Mouse (Mus musculus) cerebellum, postnatal 14 days (tissue): ENCODE data around the gene Asb2.
A peak's percentile ranks its signal among the peaks of the same experiment; 100 is the strongest.

ENCODE experiments used
- DNase-seq, 2 experiments: peaks; one replicate each; pipeline ENCODE4 v3.0.0; 2021; ENCODE audit warnings: mixed read lengths in 2 of 2

Gene Asb2

DNA sequence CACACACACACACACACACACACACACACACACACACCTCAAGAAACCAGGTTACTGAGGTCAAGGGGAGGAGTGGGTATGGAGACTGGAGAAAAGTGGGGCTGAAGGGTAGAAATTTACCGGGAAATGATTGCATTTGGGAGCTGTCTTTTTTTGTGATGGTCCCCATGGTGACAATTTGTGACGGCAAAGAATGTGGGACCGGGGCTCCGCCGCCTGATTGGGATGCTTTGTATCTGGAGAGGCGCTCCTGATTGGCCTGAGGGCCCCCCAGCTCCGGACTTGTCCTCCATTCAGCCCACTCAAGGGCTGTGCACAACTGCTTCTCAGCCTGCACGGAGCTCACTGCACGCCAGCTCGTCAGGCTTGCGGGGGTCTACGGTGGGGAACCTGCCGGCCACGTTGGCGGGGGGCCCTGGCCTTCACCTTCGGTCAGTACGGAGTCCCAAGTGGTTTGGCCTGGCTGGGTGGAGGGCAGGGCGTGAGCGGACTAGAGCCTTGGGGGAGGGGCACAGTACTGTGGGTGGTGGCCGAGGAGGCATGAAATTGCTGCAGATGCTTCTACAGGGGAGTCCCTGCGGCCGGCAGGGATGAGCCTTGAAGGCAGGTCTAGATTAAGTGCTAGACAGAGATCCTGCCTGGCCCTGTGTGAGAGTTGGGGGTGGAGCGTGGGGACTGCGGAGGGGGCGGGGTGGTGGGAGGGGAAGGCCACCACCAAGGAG, 41.0 kb downstream of the Asb2 start:
- DNase-seq, result peak in 1 of 2 experiments; percentile 32

DNA sequence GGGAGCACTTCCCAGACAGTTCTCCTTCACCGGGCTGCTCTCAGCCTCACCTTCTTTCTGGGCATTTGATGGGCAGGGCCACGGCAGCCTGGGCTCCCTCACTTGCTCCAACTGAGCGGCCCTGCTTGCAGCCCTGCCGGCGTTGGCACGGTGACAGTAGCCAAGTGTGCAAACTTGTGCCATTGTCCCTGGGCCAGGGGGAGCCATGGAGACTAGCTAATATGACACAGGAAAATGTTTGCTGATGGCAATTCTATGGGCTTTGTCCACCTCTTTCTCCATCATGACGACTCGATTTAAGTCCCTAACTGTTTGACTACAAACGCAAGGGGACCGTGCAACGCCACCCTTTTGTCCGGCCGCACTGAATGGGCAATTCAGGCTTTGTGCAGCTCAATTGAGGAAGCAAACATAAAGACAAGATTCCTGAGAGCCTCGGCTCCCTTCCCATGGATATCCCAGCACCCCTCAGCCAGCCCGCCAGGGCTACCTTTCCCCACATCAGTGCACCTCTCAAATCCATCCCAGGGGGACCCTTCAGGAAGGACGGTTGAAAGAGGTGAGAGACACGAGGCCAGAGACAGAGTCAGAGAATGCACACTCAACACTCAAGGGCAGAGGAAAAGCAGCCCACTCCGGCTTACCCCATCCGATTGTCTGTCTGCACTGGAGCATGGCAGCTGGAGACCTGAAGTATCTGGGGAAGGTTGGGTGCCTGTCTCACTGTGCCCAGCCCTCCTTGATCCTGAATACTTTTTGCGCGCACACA, 41.7 kb downstream of the Asb2 start:
- peak; percentile 64 to 65 for DNase-seq

DNA sequence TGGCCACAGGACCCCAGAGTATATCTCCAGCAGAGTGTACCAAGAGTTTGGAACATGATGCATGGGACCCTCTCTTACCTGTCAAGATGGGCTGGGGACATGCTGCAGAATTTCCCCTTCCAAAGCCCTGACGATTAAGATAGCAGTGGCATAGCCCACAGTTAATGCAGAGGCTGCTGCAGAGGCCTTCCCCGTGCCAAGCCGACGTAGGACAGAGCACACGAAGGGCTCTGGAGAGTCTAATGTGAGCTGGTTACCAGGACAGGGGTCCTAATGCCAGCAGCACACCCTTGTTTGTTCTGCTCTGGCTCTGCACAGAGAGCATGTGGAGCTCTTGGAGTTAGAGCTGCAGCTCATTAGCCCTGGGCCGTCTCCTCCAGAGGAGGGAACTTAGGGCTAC, 42.5 kb downstream of the Asb2 start:
- DNase-seq, result no peak

DNA sequence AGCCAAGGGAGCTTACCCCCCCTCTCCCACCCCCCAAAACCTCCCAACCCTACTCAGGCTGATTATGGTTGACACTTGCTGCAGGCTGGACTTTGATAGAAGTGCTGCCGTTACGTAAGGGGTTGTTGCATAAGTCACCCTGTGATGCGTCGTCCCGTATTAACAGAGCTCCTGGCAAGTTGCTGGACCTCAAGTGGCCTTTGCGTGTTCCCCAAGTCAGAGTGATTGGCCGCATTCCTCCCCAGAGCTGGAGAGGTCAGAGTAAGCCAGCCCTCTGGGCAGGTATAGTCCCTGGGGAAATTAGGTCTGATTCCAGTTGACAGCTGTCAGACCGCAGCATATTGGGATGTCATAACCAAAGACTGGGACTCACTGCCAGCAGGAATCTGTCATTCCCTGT, 43.9 kb downstream of the Asb2 start:
- no peak for DNase-seq

DNA sequence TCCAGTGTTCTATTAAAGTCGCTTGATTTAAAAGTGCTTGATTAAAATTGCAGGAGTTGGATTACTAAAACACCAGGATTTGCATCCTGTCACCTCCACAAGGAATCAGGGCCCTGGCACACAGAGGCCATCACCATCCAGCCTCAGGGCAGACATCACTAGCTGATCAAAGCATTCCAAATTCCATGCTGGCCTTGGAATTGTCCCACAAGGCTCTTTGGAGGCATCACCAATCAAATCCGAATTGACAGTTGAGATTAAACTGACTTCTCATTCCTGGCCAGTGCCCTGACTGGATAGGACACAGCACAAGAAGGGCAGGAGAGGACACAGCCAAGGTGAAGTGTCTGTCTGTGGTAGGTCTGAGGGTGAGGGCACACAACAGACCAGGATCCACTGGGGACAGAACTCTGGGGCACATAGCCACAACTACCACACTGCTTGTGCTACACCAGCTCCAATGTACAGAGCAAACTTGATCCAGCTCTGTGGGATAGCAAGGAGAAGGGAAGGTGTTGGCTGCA, 45.0 kb downstream of the Asb2 start, which contains the start of gene Fam181a:
TSS of gene Fam181a (plus strand) at position 232 of the 524 bp plus-strand sequence.
- no peak for DNase-seq

DNA sequence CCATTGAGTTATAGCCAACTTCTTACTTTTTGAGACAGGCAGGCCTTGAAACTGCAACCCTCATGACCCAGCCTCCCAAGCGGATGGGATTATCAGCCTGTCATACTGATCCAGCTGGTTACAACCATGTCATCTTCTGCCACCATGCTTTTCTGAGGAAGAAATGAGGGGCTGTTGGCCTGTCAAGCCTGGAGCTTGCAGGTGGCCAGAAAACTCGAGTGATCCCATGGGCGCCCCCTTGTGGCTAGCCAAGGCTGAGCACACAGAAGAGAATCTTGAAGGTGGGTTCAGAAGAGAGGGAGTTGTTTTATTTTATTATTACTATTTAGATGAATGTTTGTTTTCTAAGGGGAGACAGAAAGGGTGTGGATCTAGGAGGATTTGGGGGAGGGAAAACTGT, 49.1 kb downstream of the Asb2 start:
- DNase-seq, result peak; percentile 65 to 84

DNA sequence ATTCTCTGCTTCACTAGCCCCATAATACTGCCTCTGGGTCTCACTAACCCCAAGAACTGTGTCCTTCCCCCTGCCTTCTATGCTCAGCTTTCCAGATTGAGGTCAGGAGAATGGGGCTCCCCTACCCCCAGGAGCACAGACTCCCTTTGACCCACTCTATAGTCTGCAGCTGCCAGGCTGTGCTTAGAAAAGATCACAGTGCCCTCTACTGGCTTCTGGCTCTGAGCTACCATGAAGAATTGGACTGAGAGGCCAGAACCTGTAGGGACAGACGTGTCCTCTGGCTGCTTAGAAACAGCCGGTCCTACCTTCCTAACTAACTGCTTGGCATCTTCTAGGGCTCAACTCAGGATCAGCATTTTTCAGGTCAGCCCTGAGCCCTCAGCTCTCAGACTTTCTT, 49.6 kb downstream of the Asb2 start:
- DNase-seq, result peak; percentile 53 to 62

DNA sequence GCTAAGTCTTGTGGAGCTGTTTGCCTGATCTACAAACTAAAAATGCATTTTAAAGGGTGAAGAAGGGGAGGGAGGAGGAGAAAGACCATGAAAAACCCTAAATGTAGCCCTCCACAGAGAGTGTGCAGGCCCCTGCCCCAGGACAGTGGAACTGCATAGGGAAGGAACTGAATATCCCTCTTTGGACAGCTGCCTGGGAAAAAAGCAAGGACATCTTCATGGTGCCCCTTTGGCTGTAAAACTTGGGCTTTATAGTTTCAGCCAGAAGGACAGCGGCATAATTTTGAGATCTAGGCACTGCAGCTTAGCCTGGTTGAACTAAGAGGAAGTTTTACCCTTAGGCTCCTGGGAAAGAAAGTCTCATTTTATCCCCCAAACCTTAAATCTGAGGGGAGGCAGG, 52.8 kb downstream of the Asb2 start:
- no peak for DNase-seq

DNA sequence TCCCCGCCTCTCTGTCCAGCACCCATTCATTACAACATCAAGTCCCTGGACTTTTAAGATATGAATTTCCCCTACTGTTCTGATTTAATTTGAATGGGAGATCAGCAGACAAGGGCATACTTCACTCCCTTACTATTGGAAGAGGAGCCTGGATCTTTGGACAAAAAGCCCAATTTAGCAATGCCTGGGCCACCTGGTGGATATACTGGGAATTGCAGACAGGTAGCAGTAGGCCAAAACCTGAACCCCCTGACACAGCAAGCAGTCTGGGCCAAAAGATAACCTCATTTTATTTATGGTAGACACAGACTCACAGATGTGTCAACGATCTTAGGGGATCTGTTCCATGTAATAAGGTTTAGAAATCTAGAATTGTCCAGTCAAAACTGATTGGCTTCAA, 54.2 kb downstream of the Asb2 start:
- DNase-seq, result peak; percentile 85 to 88

DNA sequence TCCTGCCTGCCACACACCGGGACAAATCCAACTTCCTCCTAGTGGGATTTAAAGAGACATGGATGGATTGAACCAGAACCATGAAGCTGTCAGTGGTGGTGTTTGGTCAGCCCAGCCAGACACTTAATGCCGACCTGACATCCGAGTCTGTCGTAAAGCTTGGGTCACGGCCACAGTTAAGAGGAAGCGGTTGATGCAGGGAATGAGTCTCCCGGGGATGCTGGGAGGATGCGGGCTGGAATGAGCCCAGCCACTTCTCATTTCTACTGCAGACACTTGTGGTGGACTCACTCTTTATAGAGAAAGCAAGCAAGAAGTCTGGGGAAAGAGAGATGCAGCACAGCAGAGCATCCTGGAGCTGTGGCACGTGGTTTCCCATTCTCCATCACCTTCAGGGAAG, 55.3 kb downstream of the Asb2 start:
- DNase-seq, result no peak

DNA sequence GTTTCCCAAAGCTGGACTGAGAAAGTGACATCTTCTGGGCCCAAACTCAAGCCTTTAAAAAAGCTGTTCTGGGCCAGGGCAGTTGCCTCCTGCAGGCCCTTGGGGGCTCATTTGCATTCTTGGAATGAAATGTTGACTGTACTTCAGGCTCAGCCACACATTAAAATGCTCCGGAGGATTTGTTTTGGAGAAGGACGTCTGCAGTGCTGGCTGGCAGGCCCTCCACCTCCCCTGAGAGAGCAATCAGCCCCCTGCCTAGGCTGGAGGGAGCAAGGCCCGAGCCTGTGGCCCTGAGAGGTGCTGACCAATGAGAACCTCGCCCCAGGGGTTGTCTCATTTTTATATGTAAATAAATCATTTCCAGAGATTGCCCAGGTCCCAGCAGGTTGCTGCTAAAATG, 59.5 kb downstream of the Asb2 start:
- DNase-seq, result no peak

DNA sequence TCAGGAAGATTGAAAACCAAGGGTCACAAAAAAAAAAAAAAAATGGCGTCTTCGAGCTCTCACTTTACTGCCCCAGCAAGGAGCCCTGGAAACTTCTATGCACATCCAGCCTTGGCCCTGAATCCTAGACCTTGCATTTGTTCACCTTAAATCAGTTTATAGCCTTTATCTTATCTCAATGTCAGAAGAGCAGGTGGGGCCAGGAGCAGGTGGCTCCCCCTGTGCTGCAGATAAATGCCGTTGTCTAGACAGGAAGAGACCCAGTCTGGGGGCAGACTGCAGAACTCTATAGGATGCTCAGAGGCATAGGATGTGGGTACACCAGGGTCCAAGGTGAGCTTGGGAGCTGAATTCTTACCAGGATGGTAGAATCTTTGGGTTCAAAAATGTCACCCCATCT, 63.4 kb downstream of the Asb2 start:
- DNase-seq, result no peak

DNA sequence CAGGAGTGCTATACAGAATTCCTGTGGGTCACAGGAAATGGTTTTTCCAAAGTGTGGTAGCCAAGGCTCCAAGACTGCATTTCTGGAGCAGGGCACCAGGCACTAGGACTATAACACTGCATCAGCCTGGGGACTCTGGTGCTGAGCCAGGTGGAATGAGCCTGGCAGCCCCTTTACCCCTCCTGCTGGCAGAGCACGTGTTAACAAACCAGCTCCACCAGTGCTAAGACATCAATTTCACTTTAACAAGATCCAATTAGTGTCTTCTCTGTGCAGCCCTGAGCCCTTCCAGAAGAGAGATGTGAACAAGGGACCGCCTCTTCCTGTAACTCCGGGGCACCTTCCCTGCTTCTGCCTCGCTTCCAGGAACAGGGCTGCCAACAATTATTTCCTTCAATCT, 68.5 kb downstream of the Asb2 start:
- DNase-seq, result peak in 1 of 2 experiments; percentile 39

DNA sequence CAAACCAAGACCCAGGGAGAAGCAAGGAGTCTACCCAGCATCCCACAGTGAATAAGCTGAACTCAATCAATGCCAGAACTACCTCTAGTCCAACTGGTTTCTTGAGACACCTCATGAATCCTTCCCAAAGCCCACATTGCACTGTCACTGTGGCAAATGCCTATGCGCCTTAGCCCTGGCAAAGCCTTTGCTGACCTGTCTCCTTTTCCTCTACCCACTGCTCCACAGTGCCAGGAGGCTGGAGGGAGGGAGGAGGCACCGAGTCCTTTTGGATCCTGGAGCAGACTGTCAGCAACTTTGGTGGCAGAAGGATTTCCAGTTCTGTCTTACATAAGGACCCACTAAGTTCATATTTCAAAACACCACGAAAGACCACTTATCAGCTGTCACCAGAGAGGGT, 72.4 kb downstream of the Asb2 start:
- no peak for DNase-seq

DNA sequence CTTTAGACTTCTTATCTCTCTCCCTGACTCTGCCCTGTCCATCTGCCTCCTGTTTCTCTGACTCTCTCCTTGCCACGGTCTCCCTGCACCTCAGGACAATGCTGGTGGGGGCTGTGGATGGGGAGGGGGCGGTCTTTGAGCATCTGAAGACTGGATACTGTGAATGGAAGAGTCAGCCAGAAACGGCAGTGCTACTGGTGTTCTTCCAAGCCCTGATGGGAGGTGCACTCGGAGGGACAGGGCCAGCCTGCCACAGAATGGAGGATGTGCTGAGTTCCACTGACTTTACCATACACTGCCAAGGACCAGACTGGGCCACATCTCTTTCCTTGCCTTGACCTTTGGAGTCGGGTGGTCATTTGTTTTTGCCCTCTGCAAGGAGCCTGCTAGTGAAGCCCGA, 72.9 kb downstream of the Asb2 start:
- DNase-seq, result no peak

DNA sequence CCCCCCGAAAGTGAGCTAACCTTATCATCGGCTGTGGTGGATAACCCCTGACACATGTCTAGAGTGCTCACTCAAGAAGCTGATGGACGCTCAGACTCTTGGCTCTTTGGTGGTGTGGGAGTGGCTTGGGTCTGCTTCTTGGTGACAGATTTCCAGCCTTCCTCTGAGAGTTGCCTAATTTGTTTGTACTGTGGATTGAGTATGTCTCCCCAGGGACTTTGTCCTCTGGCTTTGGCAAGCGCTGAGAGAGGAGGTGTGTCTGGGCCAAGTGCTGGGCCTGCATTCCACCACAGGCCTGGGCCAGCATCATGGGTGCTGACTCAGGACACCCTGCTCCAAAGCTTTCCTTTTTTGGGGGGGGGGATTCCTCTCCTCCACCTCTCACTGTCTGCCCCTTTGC, 73.9 kb downstream of the Asb2 start:
- no peak for DNase-seq

DNA sequence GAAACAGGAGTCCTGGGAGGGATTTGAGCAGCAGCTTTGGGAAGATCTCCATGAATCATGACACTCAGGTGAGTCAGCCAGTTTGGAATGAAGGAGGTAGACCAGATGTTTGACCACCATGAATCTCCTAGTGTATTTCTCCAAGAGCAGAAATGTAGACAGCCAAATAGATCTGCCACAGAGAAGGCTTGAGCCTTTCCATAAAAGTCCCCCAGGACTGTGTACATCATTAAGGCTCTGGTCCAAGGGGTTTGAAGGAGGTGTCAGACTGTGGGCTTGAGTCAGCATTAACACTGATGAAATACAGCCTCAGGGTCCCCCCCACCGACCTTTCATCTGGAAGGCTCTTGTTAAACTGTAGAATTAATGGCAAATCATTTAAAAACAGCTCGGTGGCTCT, 74.3 kb downstream of the Asb2 start:
- DNase-seq, result no peak

DNA sequence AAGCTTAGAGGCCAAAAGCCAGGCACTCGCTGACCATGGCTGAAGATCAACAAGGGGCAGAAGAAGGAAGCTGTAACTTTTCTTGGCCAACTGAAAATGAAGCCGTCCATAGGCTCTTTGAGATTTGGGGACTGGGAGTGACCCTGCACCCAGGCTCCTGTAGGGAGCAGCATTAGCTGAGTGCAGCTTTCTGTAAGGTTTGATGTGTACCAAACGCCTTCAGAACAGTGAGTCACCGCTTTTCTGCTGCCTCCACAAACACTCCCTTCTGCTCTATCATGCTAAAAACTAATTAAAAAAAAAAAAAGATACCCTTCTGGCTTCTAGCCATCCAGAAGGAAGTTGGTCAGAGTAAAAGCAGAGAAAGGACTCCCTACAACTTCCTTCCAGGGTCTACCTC, 79.4 kb downstream of the Asb2 start:
- no peak for DNase-seq

DNA sequence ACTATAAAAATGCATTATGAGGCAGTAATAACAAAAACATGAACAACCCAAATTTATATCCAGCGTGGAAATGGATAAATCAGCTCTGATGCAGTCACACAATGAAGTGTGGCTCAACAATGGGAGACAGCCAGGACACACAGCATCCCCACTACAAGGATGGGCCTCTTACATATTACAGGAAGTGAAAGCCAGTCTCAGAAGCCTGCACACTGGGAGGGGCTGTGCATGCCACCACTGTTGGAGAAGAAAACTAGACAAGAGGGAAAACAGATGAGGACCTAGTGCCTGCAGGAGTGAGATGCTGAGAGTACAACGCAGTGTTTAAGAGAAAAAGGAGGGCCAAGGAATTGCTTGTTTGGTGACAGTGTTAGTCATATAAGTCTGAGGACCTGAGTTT, 82.1 kb downstream of the Asb2 start:
- no peak for DNase-seq

DNA sequence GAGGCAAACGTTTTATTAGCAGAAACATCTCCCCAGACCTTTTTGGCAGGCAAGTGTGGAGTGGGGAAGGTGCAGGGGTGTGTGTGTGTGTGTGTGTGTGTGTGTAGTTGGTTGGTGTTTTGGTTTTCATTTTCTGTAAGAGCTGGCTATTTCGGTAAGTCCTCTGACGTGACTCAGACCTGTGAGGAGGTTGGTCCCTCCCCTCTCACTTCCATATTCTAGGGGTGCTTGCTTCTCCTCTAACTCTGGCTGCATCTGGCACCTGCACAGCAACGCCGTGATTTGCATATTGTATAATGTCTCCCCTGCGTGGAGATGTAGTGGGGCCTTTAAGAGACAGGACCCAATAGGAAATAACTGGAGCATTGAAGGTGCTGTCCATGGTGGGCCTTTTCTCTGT, 82.8 kb downstream of the Asb2 start:
- no peak for DNase-seq

DNA sequence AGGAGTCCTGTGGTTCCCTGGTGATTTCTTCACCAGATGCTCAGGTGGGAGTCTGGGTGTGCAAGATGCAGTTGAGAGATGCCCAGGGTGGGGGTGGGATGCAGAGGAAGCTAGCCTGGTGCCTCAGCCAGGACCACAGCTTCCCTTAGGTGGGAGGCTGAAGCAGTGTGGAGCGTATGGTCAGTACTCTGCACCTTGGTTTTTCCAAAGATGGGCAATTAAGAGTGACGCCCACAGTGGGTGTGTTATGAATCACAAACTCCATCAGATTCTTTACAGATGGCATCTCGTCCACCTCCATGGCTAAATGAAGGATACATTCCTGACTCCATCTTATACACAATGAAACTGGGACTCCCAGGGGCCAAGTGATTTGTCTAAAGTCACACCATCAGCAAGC, 83.6 kb downstream of the Asb2 start:
- no peak for DNase-seq
